Mouse (Mus musculus) lung, postnatal 0 days (tissue): Measurements from ENCODE around the gene Cfap221.

Experiments used
- CTCF ChIP-seq: IDR thresholded peaks from 2 replicates; pipeline ENCODE4 v1.5.1; 2016; ENCODE audit warnings: antibody characterized with exemption, mild to moderate bottlenecking
- EP300 ChIP-seq: IDR thresholded peaks from 2 replicates; pipeline ENCODE4 v1.6.1; 2016; ENCODE audit warnings: antibody characterized with exemption, mild to moderate bottlenecking, control low read depth

GRCm38 (mm10) chr1:119936861-119937260, 60.2 kb downstream of the Cfap221 start:
- TF ChIP-seq CTCF (no peak), EP300 (no peak)
